Mouse (Mus musculus) frontal cortex, adult 2 months (tissue): Measurements from ENCODE around the gene Slamf7. TPM values are rescaled to one million over a fixed set of nuclear protein-coding genes. Genes with fewer than 3 reads are reported as not detected.
A peak's percentile ranks its signal among the peaks of the same experiment; 100 is the strongest.

Experiments used
- DNase-seq, 2 experiments: peaks; one replicate each; pipeline ENCODE4 v3.0.0; 2022; ENCODE audit warnings: low spot score in 1 of 2; ENCODE audit errors: extremely low spot score in 1 of 2
- polyA plus RNA-seq: library from polyadenylated mRNA; depleted of rRNA; stranded (reverse); fragments of >200 nt; gene quantifications from 2 replicates; pipeline ENCODE4 v1.2.3, GENCODE M21; 2012; rRNA removed

The Slamf7 gene
- polyA plus RNA-seq, result 0.06 and 0.17 TPM in 2 replicates

DNA sequence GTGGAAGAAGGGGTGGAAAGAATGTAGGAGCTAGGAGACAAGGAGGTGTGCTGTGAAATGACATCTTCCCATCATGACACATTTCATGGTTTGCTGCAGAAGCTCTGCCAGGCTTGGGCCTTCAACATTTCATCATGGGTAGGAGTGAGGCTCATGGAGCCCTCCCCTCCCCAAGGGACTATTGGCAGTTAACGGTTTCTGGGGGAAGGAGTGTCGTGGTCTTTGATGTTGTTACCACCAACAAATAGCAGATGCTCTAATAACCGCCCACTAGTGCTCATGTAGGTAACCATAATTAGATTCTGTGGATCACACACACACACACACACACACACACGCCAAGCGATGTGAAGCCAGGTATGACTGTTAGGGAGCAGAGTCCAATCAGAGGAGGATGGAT is at the start of gene Slamf7:
Gene Slamf7, minus strand, starts transcription at position 302 of the 400 bp plus-strand sequence.
- DNase-seq, result no peak

DNA sequence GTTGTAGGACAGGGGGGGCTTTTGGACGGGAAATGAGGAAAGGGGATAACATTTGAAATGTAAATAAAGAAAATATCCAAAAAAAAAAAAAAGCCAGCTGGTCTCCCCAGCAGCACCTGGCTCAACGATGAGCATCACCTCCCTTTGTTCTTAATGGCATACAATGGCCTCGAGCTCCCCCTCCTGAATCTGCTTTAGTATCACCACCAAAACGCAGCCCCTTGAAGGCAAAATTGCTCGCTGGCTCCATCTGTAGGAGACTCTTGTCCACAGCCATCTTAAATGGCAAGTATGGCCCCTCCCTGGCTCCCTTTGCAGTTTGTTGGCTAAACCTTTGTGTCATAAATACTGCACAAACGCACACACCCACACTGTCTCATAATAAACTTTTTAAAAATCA is 46.1 kb upstream of the Slamf7 start:
- DNase-seq, result peak in 1 of 2 experiments; percentile 47

DNA sequence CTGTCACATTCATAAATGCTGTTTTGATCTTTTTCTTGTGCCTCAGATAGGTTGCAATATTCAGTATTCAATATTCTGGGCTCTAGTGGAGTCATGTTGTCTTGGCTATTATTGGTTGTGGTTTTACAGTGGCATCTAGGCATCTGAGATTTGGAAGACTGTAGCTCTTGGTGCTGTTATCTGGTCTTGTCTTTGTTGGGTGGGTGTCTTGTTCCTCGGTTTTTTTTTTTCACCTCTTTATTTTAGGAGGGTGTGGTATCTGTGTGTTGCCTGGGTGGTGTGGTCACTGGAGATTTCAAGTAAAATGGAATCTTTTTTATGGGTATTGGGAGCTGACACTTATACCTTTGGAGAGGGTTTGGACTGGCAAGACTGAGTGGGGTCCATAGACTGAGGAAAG is 41.1 kb upstream of the Slamf7 start:
- no peak for DNase-seq

DNA sequence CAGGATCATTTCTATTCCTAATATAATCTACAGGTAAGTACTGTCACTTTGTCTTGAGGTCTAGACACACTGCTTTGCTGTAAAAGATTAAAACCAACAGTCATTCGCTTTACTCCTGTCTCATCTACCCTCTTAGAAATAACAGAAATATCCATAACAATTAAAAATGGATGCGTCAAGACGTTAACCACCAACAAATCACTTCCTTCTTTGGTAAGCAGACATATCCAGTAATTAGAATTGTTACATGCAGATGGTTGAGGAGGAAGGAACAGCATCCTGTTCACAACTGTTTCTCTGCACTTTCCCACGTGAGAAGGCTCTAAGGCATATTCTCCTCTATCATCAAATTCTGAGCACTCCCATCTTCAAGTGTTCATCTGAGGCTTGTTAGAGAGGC is 34.5 kb upstream of the Slamf7 start:
- no peak for DNase-seq

DNA sequence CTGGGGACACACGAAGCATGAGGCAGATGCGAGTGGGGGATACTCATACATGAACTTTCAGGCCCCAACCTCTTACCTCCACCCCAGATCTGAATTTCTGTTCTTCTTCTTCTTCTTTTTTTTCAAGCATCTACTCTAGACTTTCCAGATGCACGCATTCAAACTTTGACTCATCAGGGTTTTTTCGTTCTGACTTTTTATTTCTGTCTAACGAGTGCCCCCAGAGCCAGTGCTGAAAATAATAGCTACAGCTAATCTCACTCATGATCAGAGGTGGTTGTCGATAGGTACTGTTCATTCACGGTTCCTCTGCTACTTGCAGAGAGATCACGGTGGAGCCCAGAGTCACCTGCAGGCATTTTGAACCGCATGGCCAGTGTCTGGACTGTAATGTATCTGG is 32.1 kb upstream of the Slamf7 start:
- DNase-seq, result no peak

DNA sequence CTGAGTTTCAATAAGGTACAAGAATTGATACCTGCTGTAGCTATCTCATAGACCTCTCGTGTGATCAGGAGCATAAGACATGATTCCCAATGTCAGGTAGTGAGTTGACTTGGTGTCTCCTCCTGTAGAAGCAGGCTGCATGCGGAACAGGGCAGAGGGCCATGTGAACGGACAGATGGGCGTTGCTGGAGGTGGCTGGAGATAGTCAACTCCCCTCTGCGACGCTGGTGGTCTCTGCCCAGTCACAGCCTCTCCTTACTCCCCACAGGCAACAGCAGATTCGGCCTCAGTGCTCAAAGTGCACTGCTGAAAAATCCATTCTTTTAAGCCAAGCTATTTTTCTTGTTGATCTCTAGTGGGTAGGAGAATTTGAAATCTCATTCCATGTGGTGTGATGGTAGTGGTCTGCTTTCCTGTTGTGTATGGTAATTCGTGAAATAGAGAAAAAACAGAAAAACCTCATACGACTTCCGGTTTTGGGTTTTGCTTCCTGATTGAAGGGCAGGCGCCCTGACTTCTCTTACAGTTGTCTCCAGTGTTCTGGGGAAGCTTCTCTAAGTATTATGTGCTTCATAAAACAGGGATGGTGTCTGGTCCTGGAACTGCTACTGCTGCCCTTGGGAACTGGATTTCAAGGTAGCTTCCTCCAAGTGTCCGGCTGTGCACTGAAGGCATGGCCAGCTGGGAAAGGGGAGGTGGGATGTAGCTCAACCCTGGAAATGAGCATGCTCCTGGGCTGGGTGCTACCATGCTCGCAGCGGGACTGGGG is 28.9 kb upstream of the Slamf7 start, which contains the start of gene Cd48:
Gene Cd48, plus strand, starts transcription at position 479 of the 769 bp plus-strand sequence.
- DNase-seq, result no peak

DNA sequence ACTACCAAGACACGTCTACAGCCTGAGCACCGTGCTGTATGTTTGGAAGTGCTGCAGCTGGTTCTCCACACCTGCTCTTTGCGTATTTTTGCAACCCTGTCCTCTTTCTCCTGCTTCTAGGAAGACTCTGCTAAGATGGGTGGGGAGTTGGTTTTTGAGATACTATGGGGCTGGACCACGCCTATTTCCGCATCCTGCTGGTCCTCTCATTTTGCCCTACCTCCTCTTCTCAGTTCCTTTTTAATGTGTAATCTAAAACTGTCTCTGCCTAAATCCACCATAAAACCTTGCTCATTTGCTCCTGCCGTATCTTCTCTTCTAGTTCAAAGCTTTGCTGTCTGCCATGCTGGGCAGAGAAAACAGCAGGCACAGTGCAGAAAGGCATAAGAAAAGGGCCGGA is 28.2 kb upstream of the Slamf7 start:
- DNase-seq, result no peak

DNA sequence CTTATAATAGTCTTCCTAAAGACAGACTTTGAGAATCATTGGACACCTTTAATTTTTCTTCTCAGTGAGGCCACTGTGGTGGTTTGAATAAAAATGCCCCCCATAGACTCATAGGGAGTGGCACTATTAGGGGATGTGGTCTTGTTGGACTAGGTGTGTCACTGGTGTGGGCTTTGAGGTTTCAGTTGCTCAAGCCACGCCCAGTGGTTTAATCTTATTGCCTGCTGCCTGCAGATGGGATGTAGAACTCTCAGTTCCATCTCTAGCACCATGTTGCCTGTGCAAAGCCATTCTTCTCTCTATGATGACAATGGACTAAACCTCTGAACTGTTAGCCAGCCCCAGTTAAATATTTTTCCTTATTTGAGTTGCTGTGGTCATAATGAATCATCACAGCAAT is 24.9 kb upstream of the Slamf7 start:
- no peak for DNase-seq

DNA sequence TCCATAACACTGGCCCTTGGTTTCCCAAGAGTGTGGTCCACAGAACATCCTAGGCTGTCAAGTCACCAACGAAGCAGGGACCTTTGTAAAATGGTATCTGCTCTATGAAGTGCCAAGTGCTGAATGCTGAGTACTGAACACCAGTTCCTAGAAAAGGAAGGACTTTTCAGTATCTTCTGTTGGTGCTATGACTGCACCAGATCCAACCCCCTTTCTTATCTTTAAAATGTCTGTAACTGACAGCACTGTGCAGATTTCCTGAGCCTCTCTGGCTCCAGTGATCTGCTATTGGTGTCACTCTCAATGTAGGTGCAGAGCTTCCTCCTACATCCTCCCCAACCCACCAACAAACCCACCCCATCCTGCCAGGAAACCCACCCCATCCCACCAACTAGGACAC is 21.6 kb upstream of the Slamf7 start:
- DNase-seq, result no peak

DNA sequence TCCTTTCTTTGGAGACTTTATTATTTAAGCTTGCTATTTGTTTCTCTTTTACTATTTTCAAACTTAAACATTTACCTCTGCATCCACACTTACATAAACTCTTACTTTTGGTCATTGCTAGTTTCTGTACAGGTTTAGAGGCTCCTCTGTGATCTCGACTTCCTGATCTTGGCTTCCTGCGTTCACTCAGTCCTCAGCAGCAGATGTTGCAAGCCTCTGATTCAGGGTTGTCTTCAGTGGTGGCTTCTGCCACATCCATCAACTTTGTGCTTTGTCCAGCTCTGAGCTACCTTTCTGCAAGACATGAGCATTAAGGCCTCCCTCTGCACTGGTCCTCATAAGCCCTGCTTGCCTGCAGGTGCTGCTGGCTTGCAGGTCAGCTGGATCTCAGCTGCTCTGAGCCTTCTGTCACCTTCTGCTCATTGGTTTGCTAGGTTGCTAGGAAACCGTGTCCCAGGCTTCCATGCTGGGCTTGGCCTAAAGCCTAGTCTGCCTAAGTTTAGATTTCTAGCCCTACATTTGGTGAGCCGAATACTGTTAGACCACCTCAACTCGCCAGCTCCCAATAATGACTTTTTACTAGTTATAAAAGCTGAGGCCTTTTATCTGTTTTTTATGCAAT is 20.1 kb upstream of the Slamf7 start:
- DNase-seq, result peak; percentile 41 to 61

DNA sequence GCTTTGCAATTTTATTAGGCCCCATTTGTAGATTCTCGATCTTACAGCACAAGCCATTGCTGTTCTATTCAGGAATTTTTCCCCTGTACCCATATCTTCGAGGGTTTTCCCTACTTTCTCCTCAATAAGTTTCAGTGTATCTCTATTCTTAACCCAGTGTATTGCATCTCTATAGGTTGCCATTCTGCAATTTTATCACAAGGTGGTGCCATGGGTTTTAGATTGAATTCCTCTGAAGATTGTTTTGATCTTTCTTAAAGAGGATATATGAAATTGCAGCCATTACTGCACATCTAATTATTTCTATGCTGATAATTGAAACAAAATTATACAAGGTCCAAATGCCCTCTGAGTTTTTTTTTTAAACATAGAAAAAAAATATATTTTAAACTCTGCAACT is 19.6 kb upstream of the Slamf7 start:
- peak in 1 of 2 experiments; percentile 18 for DNase-seq

DNA sequence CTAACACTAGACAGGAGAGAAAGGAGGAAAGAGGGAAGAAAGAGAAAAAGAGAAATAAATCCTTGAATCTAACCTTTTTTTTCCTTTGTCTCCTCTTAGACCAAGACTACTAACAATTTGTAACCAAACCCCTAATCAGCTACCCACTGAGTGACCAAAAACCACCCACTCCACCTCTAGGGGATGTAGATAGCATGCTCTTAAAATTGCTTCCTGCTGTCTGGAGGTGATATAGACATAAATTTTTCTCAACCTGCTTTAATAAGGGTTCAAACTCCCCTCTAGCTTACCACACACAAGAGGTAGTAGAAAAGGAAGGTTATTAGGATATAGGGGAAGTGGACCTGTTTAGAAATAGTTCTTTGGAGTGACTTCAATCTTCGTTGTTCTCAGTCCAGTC is 14.3 kb upstream of the Slamf7 start:
- DNase-seq, result no peak

DNA sequence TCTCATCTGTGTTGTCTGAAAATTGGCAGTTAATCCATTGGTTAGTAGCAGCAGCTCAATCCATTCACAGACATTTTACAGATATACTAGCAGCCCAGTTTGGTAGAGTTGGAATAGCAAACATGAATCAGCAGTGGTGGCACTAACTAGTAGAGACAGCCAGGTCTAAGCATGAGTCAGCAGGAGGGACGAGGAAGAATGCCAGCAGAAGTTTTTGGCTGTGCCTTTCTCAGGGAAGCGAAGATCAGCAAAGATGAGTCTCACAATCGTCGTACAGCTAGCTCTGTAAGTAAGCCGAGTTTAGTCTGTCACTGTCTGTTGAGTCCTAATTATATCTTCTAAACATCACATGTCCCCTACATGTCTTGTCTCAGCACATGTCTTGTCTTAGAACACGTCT is 13.5 kb upstream of the Slamf7 start:
- DNase-seq, result peak in 1 of 2 experiments; percentile 58

DNA sequence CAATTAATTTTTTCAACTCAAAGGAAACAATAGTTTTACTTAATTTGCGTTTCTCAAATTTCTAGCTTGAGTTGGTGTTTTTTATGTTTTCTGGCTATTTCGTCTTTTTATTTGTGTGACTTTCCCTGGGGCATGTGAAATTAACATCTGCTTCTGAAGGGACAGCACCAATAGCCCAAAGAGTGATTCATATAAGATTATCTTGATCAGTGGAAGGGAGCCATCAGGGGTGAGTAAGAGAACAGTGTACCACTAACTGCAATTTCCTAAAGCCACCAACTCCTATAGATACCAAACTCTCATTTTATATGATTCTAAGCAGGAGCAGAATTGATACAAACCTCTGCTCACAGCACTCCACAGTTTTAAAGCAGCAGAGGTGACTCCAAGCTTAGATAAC is 10.9 kb upstream of the Slamf7 start:
- no peak for DNase-seq

DNA sequence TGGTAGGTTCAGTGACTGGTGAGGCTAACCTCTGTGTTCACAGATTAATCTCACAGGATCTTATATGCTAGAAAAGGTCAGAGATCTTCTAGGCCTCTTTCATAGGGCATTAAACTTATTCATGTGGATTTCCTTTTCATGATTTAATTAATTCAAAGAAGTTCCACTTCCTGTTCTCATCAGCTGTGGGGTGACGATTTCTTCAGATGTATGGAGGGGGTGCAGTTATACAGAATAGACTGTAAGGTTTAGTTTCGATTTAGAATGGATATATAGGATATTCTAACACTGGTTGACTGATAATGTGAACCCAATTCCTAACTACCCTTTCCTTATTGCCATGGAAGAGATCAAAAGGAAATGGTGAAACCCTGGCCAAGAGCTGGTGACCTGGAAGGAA is 8.6 kb upstream of the Slamf7 start:
- DNase-seq, result no peak

DNA sequence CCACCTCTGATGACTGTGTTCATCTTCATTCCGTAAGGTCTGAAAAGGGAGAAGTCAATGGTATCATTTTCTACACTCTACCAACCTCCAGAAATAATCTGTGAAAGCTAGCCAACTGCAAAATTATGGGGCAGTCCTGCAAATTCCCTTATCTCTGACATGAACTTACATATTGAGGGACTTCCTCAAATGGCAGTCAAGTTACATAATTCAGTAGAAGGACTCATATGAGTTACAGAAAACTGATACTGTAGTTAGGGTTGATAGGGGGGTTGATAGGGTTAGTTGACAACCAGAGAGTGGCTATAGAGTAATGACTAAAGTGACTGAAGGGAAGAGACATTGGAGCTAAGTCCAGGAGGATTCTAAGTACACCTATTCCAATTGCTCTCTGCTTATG is 7.6 kb upstream of the Slamf7 start:
- DNase-seq, result no peak

DNA sequence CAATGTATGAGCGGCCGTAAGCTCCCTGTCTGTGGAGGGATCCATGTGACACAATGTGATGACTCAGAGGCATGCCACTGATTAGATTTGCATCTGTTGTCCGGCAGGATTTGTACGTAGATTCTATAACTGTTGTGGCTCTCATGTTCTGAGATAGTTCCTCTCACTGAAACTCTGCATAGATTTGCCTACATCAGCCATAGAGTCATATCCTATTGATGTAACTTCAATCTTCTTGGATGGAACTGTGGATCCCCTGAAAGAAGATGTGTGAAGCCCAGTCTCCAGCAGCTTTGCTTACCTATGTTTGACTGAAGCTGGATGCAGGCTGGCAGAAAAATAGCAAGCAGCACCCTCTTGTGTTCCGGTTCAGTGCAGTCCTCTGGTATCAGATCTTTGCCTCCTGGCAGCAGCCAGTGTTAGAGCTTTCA is 5.7 kb upstream of the Slamf7 start:
- DNase-seq, result peak in 1 of 2 experiments; percentile 63

DNA sequence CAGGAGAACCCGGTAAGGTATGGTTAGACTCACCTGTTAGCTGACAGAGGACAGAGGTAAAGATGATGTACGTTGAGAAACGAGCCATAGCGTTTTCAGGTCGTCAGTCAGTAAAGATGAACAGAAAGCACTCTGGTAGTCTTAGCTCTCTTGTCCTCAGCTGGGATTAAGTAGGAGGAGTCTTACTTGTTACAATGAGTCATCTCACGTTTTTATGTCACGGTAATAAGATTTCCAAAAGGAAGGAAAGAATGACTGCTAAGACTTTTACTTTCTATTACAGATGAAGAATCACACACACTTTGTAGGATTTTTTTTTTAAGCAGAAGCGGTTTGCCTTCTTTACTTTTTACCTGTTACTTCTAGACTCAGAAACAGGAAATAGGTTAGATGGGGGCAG is 4.0 kb downstream of the Slamf7 start:
- DNase-seq, result no peak

DNA sequence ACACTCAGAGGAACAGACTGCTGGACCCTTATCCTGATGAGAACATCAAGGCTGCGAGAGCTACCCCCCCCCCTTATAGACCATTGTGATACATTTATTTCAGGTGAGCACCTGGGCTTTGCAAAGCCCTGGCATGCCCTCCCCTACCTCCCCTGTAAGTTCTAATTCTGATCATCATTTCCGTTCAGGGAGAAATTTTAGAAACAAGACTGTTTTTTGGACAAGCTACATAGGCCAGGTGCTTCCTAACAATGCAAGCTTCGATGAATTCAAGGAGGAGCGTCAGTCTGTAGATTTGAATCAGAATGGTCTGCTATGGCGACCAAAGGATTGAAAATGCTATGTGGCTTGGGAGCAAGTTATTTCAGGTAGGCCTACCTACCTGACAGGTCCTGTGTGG is 5.1 kb downstream of the Slamf7 start:
- no peak for DNase-seq

DNA sequence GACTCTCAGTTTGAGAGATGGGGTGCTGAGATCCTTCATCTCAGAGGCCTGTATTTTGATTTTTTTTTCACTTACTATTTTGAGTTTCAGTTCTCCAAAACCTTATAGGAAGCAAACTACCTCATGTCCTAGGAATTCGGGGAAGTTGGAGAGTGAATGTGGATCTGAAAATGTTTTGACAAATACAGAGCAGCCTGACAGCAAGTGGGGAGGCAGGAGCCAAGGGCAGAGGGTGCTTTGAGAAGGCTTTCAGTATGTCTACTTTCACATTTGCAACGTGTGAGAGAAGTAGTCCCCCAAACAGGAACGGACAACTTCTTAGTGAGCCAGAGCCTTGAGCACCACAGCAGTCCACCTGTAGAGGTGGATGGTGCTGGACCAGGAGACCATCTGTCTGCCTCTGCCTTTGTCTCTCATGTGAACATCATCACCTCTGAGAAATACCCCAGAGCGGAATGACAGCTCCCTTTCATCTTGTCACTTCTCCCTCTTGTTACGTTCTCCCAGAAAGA is 6.3 kb downstream of the Slamf7 start:
- no peak for DNase-seq

DNA sequence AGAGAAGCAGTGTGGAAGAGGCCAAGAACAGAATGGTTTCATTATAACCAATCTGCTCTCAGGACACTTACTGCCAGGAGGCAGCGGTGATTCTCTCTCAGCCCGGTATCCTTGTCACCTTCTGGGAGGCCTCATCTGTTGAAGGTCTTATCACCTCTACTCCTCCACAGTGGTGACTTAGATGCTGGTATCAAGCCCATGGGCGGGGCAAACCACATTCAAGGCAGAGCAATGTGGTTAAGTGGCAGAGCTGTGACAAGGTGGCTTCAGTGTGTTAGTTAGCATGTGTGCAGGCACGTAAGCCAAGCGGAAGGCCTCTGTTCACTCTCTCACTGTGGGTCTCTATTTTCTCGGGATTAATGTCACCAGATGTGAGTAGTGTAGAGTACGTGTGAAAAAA is 9.2 kb downstream of the Slamf7 start:
- DNase-seq, result no peak

DNA sequence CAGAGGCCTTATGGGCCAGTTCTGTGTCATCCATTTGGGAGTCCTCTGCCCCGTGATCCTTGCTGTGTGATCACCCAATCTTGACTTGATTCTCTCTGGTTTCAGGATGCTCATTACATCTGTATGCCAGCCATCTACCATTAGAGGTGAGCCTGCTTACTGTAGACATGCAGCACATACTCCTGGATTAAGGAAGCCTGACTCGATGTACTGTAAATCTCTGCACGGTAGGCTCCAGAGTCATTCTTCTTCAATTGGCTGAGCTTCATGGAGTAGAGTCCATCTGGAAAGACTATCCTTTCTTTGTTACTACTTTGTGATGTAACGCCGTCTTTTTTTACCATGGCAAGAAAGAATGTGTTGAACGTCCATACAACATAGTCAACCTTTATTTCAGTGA is 12.0 kb downstream of the Slamf7 start:
- DNase-seq, result no peak
